Mouse (Mus musculus): Measurements from ENCODE around the gene Svopl.

The Svopl gene

DNA sequence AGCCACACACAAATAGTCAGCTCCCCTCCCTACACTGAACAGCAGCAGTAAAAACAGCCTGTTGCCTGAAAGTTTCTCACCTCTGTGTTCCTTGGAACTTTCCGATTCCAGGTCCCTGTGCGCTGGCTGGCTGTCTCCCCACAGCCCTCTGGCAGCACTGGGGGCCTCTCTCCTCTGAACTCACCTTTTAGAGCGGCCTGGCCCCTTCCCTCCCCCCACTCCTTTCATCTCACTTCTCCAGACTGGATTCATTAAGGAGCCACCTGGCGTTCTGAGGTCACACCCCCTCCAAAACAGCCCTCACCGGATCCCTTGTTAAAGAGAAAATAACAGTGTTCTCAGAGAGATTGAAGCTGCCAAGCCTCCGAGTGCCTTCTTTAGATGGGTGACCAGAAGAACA, at the start of gene Svopl:
Svopl (minus strand) TSS at position 159 of the 400 bp plus-strand sequence.
- DNase-seq = no peak

GRCm38 (mm10) chr6:38094701-38095100, 47.9 kb upstream of the Svopl start:
- no peak for DNase-seq

DNA sequence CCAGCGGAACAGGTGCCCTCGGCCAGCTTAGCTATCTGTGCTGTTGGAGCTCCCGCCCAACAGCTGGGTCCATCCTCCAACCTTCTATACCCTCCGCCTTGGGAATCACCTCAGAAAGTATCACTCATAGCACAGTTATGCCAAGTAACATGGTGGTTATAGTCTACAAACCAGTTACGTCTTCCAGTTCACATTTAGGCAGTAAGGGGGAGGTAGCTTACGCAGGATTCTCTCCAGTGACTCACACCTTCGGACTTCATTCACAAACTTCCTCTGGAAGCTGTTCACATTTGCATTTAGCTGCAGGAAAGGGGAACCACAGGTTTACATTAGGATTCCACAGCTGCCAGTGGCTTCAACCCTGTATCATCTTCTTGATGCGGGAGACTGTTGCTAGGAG, 45.7 kb upstream of the Svopl start:
- DNase-seq = no peak

DNA sequence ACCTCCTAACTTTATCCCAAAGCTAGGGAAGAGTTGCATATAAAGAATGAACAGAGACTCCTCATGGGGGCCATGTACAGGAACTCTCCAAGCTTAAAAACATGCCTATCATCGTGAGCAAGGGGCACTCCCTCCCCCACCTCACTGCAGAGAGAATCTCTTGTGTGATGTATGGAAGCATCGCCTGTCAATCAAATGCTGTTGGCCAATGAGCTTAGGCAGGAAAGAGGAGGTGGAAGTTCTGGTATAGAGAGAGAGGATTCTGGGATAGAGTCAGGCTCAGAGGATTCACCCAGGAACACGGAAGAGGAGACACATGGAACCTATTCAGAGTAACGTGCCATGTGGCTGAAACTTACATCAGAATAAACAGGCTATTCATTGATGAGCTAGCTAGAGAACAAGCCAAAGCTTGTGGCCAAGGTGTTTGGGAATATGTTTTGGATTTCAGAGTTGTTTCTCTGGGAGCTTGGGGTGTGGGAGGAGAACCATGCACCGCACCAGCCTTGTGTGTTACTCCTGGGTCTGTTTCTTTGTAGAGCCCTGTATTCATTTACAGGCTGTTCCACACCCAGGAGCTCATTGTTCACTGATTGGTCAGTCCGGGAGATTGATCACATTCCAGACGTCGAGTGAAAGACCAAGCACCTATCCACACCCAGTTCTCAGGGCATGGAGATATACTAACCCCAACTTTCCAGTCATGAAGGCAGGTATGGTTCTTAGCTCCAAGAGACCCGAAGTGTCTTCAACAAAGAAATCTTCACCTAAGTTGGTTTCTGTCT, 40.6 kb upstream of the Svopl start:
- DNase-seq = no peak

- DNase-seq = no peak
Measured at GRCm38 (mm10) chr6:38083204-38083603, 36.4 kb upstream of the Svopl start.

GRCm38 (mm10) chr6:38081727-38082341, 35.0 kb upstream of the Svopl start:
- DNase-seq = peak; percentile 44 to 45

DNA sequence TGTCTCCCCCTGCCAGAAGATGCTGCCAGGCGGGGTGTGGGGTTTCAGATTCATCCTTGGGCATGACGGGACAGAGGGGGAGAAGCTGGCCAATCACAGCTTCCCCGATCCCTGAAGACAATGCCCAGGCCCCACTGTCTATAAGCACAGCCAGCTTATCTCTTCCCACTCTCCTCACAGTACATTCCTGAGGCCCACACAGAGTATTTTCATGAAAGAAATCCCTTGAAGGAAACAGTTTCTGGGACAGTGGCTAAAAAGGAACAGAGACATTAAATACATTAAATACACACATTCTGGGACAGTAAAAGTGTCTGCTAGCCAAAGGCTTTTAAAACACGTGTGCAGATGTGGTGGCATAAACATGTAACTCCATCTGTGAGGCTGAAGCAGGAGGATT, 33.6 kb upstream of the Svopl start:
- no peak for DNase-seq

DNA sequence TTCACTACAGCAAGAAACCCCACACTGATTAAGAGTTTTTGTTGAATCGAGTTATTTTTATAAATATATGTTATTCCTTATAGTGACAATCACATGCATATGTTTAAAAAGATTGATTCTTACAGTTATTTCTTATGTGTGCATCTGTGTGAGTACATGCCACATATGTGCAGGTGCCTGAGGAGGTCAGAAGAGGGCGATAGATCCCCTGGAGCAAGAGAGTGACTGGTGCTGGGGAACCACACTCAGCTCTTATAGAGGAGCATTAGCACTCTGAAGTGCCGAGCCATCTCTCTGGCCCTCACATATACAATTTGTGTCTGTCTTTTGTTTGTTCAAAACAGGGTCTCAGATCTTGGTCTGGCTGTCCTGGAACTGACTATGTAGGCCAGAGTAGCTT, 26.8 kb upstream of the Svopl start:
- no peak for DNase-seq

- peak; percentile 74 to 85 for DNase-seq
Measured at GRCm38 (mm10) chr6:38072137-38072796, 25.5 kb upstream of the Svopl start.

DNA sequence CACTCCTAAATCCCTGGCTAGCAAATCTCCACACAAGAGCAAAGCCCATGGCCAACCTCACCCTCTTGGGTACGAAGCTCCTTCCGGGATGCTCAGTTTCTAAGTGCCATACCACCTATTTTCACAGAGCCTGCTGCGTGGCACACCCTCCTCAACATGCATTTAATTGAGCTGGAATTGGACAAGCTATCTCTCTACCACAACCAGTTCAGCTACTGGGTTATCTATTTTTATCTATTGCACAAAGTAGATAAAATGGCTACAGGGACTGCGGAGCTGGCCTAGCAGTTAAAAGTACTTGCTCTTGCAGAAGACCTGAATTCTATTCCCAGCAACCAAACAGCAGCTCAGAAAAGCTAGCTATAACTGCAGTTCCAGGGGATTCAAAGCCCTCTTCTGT, 24.5 kb upstream of the Svopl start:
- no peak for DNase-seq

DNA sequence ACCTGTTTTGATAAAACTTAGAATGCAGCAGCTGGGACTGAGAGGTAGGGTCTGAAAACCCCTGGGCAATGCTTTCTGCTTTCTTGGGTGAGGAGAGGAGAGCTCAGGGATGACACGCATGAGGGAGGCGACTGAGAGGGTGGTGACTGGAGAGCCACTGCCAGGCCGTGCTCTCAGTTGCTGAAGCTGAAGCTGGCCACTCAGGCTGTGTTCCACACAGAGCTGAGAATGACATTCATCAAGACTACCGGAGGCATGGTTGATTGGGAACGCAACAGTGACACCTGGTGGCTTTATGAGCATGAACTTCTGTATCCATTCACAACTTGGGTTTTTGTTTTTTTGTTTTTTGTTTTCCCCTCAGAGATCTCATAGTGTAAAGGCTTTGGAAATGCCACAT, 19.4 kb upstream of the Svopl start:
- DNase-seq = peak in 1 of 2 experiments; percentile 48

GRCm38 (mm10) chr6:38065501-38066122, 18.8 kb upstream of the Svopl start:
- DNase-seq = no peak

DNA sequence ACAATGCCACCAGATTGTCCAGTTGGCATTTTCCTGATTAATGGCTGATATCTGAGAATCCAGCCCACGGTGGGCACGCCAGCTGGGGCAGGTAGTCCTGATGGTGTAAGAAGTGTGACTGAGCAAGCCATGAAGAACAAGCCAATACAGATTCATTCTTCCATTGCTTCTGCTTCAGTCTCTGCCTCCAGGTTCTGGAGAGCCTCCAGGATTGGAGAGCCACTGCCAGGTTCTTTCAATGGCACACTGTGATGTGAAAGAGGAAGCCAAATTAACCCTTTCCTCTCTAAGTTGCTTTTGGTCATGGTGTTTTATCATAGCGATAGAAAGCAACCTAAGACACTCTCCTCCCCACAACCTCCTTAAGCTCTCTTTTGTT, 18.3 kb upstream of the Svopl start:
- DNase-seq = no peak

DNA sequence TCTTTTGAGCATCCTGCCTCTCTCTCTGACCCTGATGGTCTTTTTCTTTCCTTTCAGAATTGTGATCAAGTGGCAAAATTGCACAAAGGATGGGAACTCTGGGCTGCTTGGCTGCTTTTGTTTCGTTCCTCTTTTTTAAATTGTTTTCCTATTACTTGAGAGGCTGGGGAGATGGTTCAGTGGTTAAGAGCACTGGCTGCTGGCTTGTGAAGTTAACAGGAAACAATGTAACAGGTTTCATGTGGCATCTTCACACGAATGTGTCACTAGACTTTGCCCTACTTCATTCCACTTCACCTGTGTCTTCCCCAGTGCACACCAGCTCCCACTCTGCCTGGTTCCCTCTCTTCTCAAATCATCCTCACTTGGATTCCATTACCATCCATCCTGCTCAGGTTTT, 17.8 kb upstream of the Svopl start:
- no peak for DNase-seq

DNA sequence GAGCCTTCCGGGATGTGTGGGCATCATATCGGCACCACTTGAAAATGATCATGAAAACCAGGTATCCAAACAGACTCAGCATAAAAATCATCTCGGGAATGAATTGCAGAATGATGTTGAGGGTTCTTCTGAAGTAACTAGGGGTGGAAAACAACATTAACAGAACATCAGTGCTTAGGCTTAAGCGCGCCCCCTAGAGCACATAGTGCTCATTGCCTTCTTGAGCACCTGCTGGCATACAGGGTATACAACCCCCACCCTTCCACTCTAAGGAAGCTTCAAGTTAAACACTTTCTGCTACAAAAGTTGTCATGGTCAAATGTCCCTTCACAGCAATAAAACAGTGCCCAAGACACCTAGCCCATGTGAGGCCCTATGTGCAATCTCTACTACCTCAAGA, 12.0 kb upstream of the Svopl start:
- DNase-seq = no peak

- DNase-seq = peak; percentile 48 to 61
Measured at GRCm38 (mm10) chr6:38055471-38056330, 8.9 kb upstream of the Svopl start.

DNA sequence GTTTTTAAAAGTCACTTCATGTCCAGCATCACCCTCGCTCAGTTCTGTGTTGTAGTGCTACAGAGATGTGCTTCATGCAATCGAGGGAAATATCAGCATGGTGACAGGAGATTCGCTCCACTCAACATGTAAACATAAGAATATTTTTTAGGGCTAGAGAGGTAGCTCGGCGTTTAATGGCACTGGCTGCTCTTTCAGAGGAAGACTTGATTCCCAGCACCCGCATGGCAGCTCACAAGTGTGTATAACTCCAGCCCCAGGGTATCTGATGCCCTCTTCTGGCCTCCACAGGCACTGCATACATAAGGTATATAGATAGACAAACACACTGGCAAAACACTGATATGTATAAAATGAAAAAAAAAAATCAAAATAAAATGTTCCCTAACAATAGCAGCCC, 2.8 kb upstream of the Svopl start:
- DNase-seq = no peak

DNA sequence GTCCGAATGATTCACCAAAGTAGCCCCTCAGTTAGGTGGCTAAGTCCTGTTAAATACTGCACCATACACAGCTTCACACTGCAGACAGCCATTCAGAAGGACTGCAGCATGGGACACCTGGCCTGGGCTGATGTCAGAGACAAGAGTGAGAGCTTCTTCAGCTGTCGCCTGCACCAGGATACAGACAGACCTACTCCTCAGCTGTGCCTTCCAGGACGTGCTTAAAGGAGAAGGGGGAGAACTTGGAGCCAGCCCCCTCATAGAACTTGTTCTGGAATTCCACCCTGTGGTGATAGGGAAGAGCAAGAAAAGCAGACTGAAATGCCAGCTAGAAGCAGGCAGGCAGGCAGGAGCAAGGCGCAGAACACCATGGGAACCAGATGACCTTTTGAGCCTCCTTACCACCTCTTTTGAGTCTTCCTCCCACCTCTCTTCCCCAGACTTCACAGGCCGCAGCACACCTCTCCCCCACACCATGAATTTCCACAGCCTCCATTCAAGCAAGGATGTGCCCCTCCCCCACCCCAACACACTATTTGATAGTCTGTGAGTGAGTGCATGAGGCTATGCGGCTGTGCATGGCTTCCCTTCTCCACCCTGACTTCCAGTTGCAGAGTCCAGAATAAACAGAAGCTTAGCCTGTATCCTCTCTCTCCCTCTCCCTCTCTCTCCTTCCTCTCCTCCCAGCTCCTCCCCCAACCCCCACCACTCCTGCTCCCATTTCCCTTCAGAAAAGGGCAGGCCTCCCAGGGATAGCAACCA, 2.2 kb upstream of the Svopl start:
- no peak for DNase-seq

- no peak for DNase-seq
Measured at GRCm38 (mm10) chr6:38048003-38048402, 1.2 kb upstream of the Svopl start.

DNA sequence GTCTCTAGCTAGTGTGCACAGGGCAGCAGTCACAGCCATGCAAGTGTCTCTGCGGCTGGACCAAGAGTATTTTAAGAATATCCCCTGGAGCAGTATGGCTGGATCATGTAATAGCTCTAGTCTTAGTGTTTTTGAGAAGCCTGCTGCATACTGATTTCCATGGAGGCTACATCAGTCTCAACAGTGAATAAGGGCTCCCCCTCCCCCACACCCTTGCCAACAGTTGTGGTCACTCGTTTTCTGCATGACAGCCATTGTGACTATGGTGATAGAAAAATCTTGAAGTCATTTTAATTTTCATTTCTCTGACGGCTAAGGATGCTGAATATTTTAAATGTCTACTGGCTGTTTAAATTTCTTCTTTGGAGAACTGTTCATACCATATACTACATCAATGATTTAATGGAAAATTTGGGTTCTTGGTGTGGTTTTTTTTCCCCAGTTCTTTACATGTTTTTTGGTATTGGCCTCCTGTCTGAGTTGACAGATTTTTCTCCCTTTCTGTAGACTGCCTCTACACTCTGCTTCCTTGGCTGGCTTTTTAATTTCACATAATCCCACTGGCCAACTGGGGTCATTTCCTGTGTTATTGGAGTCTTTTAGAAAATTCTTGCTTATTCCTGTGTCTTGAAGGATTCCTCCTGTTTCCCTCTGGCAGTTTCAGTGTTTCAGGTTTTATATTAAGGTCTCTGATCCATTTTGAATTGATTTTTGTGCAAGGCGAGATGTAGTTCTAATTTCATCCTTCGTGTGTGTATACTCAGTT, 13.8 kb downstream of the Svopl start:
- DNase-seq = peak in 1 of 2 experiments; percentile 24

- peak in 1 of 2 experiments; percentile 24 for DNase-seq
Measured at GRCm38 (mm10) chr6:38031924-38032540, 14.8 kb downstream of the Svopl start.

All from kidney, adult 8-10 months (tissue).